Mouse (Mus musculus): ENCODE data around the gene Sertad4. TPM values are rescaled to one million over a fixed set of nuclear protein-coding genes. Genes with fewer than 3 reads are reported as not detected.

The Sertad4 gene
- total RNA-seq, 4 experiments from 2014 or later: 16.0 to 19.6 (median 17.7) TPM

GRCm38 (mm10) chr1:192812758-192813157, 42.8 kb downstream of the Sertad4 start:
- DNase-seq (ENCODE audit: low spot score in 2 of 2): no peak

GRCm38 (mm10) chr1:192812290-192812689, 43.3 kb downstream of the Sertad4 start:
- no peak for DNase-seq (ENCODE audit: low spot score in 2 of 2)

GRCm38 (mm10) chr1:192806168-192807157, 49.1 kb downstream of the Sertad4 start:
- DNase-seq (ENCODE audit: low spot score in 2 of 2): peak in 1 of 2 experiments; percentile 52

- DNase-seq (ENCODE audit: low spot score in 2 of 2): no peak
Measured at GRCm38 (mm10) chr1:192800338-192800737, 55.2 kb downstream of the Sertad4 start.

- DNase-seq (ENCODE audit: low spot score in 2 of 2): peak in 1 of 2 experiments; percentile 29
Measured at GRCm38 (mm10) chr1:192799165-192799991, 56.2 kb downstream of the Sertad4 start.

- no peak for DNase-seq (ENCODE audit: low spot score in 2 of 2)
Measured at GRCm38 (mm10) chr1:192798212-192799164, 57.1 kb downstream of the Sertad4 start.

- no peak for DNase-seq (ENCODE audit: low spot score in 2 of 2)
Measured at GRCm38 (mm10) chr1:192797011-192797274, 58.6 kb downstream of the Sertad4 start.

- DNase-seq (ENCODE audit: low spot score in 2 of 2): no peak
Measured at GRCm38 (mm10) chr1:192796201-192797010, 59.1 kb downstream of the Sertad4 start.

- no peak for DNase-seq (ENCODE audit: low spot score in 2 of 2)
Measured at GRCm38 (mm10) chr1:192794957-192795745, 60.4 kb downstream of the Sertad4 start.

Other genes with a start within 250 kb of the Sertad4 start
- gene Hhat, start 84.5 kb downstream of the Sertad4 start, total RNA-seq (2022): 1 to 10 TPM; 2.2 to 2.6 (median 2.5) TPM
- gene Syt14, start 180.0 kb upstream of the Sertad4 start, total RNA-seq (2022): 10 to 100 TPM; 23.4 to 27.9 (median 25.8) TPM

Data from left cerebral cortex, adult 8-10 months (tissue).